Mouse (Mus musculus) left cerebral cortex, postnatal 4 days (tissue): Measurements from ENCODE around the gene Smc6. TPM values are rescaled to one million over a fixed set of nuclear protein-coding genes. Genes with fewer than 3 reads are reported as not detected.

ENCODE experiments used
- microRNA-seq: library from miRNA; unstranded; fragments of <30 nt; microRNA quantifications from one replicate; pipeline ENCODE4 v1.2.0, GENCODE M21; 2022
- total RNA-seq, 2 experiments: library from RNA; stranded (reverse); gene quantifications; 2 replicates each; pipeline ENCODE4 v1.2.3; 2021

Smc6 gene
- total RNA-seq, 2 experiments from 2014 or later: 41.1 to 43.1 TPM

Small RNAs within 50 kb of the gene (microRNA-seq; reads per million reads assigned to microRNA genes)
- gene Mir7675: not detected

Other genes with a start within 250 kb of the Smc6 start
- 1 to 10 TPM; 3.8 to 4.3 TPM for gene Kcns3, start 114.8 kb upstream of the Smc6 start, total RNA-seq
- gene Msgn1, start 56.9 kb upstream of the Smc6 start, total RNA-seq: not detected
- gene Gen1, start 85 bp upstream of the Smc6 start, total RNA-seq: 1 to 10 TPM; 5.4 to 6.4 TPM
- gene Vsnl1, start 170.7 kb downstream of the Smc6 start, total RNA-seq: 100 to 1,000 TPM; 184 to 192 TPM
- 1 to 10 TPM; 2.0 TPM for gene Rad51ap2, start 190.2 kb downstream of the Smc6 start, total RNA-seq